Mouse (Mus musculus): Measurements from ENCODE around the gene Tcirg1.

- TF ChIP-seq CTCF (IDR thresholded peaks at IDR 0.05; ENCODE audit: low read depth) (no peak), EP300 (IDR thresholded peaks at IDR 0.05; ENCODE audit: low read depth) (no peak)
Observed at GRCm38 (mm10) chr19:3872373-3872772, 34.6 kb downstream of the Tcirg1 start.
